Mouse (Mus musculus): ENCODE results near the gene Tmem8b. TPM values are rescaled to one million over a fixed set of nuclear protein-coding genes. Genes with fewer than 3 reads are reported as not detected.
A peak's percentile ranks its signal among the peaks of the same experiment; 100 is the strongest.

Gene Tmem8b
- polyA plus RNA-seq, 1 experiment from 2014 or later = 0.44 TPM

DNA sequence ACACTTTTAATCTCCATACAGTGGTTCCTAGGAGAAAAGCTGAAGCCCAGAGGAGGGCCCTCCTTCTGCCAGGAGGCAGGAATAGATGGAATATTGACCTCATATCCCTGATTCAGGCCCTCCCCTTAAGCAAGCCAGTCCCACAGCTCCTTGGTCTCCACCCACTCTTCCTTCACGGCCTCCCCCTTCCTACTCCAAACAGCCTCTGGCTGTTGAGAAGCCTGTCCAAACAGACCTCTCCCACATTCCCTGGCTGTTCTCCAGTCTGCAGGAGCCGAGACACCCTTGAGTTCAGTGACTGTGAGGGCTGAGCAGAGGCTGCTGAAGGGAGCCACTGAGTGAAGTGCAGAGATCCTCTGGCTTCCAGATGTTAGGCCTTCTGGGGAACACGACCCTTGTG lies 58.2 kb downstream of the Tmem8b start, which contains the start of gene Hrct1:
Gene Hrct1, plus strand, starts transcription at position 194 of the 400 bp plus-strand sequence.
- Histone ChIP-seq H3K27ac (peak within 1 kb of the TSS; percentile 50), H3K4me2 (no peak within 1 kb of the TSS), H3K9me3 (replicated peaks) (no peaks in the 10 kb centered on the region), H3K9ac (no peak within 1 kb of the TSS), H3K27me3 (replicated peaks) (no peaks in the 10 kb centered on the region; the same call in 1 of the 2 replicates), H3K36me3 (no peaks in the 10 kb centered on the region), H3K4me1 (peaks cover 56% of the 10 kb centered on the region), H3K4me3 (no peak within 1 kb of the TSS)
- 37% methylated on average over 3 of the region's 3 CpGs for WGBS (ENCODE audit: insufficient replicate concordance)
- no peak for ATAC-seq

GRCm38 (mm10) chr4:43727718-43728575 lies 59.2 kb downstream of the Tmem8b start:
- Histone ChIP-seq H3K4me3 (no peak overlapping the region), H3K9ac (no peak overlapping the region), H3K4me1 (peaks cover 62% of the 10 kb centered on the region), H3K27me3 (replicated peaks) (peaks cover 6% of the 10 kb centered on the region; the same call in 1 of the 2 replicates), H3K9me3 (replicated peaks) (no peaks in the 10 kb centered on the region), H3K36me3 (no peaks in the 10 kb centered on the region), H3K4me2 (0 out of 2 replicates have a peak overlapping the region, but pooled peaks have one; percentile 3), H3K27ac (peak overlapping the region; percentile 50)
- 43% methylated on average over 7 of the region's 7 CpGs for WGBS (ENCODE audit: insufficient replicate concordance)
- ATAC-seq = peak; percentile 53

GRCm38 (mm10) chr4:43728576-43728954 lies 59.8 kb downstream of the Tmem8b start:
- Histone ChIP-seq H3K9me3 (replicated peaks) (no peaks in the 10 kb centered on the region), H3K9ac (no peak overlapping the region), H3K4me3 (no peak overlapping the region), H3K27me3 (replicated peaks) (peaks cover 6% of the 10 kb centered on the region; the same call in 1 of the 2 replicates), H3K4me1 (peaks cover 62% of the 10 kb centered on the region), H3K4me2 (0 out of 2 replicates have a peak overlapping the region, but pooled peaks have one; percentile 3), H3K27ac (peak overlapping the region; percentile 50), H3K36me3 (no peaks in the 10 kb centered on the region)
- 18% methylated on average over 5 of the region's 5 CpGs for WGBS (ENCODE audit: insufficient replicate concordance)
- 0 out of 2 replicates have a peak, but pooled peaks have one; percentile 13 for ATAC-seq

GRCm38 (mm10) chr4:43729126-43729525 lies 60.4 kb downstream of the Tmem8b start:
- no peaks in the 10 kb centered on the region for H3K9me3 ChIP-seq (replicated peaks)
- peak overlapping the region; percentile 50 for H3K27ac ChIP-seq
- no peak overlapping the region for H3K9ac ChIP-seq
- H3K36me3 ChIP-seq = no peaks in the 10 kb centered on the region
- WGBS (ENCODE audit: insufficient replicate concordance) = 36% methylated on average over 3 of the region's 3 CpGs
- no peak for ATAC-seq
- peaks cover 6% of the 10 kb centered on the region; the same call in 1 of the 2 replicates for H3K27me3 ChIP-seq (replicated peaks)
- H3K4me2 ChIP-seq = no peak overlapping the region
- peaks cover 62% of the 10 kb centered on the region for H3K4me1 ChIP-seq
- no peak overlapping the region for H3K4me3 ChIP-seq

DNA sequence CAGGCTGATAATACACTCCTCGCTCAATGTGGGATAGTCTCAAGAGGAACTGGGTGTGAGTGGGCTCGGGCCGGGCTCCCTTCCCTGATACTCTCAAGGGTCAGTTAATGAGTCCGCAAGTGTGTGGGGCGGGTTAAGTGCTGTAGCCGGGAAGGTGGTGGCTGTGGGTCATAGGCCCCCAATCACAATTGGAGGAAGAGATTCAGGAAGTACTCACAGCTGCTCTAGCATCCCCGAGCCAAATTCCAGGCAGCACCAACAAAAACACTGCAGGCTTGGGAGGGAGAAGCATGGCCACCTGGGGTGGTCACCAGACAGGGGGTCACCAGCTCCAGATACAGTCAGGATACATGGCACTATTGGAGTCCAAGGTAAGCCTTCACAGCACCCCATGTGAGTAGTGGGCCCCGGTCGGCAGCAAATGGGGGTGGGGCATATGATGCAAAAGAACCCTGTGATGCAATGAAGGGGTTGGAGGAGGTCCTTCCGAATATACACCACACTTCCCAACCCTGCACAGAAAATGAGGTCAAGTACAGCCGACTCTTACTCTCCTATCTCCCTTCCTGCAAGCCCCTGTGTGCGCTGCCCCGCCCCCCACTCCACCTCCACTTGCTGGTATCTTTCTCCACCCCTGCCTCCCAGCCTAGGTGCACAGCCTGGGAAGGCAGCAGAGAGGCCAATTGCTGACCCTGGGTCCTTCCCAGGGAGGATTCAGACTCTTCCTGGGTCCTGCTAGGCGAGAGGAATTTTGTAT lies 61.2 kb downstream of the Tmem8b start, which contains the start of gene Spaar:
Gene Spaar, plus strand, starts transcription at position 241 of the 757 bp plus-strand sequence.
- no peak within 1 kb of the TSS for H3K9ac ChIP-seq
- peak; percentile 50 for ATAC-seq
- H3K4me2 ChIP-seq = peak within 1 kb of the TSS; percentile 45
- H3K36me3 ChIP-seq = no peaks in the 10 kb centered on the region
- peaks cover 6% of the 10 kb centered on the region; the same call in 1 of the 2 replicates for H3K27me3 ChIP-seq (replicated peaks)
- H3K9me3 ChIP-seq (replicated peaks) = no peaks in the 10 kb centered on the region
- H3K4me3 ChIP-seq = no peak within 1 kb of the TSS
- 20% methylated on average over 13 of the region's 14 CpGs for WGBS (ENCODE audit: insufficient replicate concordance)
- H3K4me1 ChIP-seq = peaks cover 62% of the 10 kb centered on the region
- peak within 1 kb of the TSS; percentile 50 for H3K27ac ChIP-seq

DNA sequence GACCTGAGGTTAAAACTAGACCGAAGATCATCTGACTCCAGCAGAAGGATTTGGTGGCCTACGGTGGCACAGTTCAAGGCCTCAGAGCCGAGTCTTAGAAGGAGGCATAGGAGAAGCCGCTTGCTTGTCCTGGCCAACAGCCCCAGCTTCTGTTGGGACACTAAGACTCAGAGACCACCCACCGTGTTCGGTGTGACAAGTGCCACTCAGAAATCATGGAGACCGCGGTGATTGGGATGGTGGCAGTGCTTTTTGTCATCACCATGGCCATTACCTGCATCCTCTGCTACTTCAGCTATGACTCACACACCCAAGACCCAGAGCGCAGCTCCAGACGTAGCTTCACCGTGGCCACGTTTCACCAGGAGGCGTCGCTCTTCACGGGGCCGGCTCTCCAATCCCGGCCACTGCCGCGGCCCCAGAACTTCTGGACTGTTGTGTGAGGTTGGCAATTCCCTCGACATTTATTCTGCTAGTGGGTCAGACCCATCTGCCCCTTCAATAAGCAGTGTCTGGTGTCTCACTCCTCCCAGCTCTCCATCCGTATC lies 62.1 kb downstream of the Tmem8b start:
- Histone ChIP-seq H3K4me1 (peaks cover 61% of the 10 kb centered on the region), H3K9ac (no peak overlapping the region), H3K9me3 (replicated peaks) (no peaks in the 10 kb centered on the region), H3K27me3 (replicated peaks) (peaks cover 6% of the 10 kb centered on the region; the same call in 1 of the 2 replicates), H3K36me3 (no peaks in the 10 kb centered on the region), H3K27ac (no peak overlapping the region), H3K4me3 (no peak overlapping the region), H3K4me2 (peak overlapping the region; percentile 45; the same call in 1 of the 2 replicates)
- ATAC-seq = no peak
- 55% methylated on average over 21 of the region's 21 CpGs for WGBS (ENCODE audit: insufficient replicate concordance)

DNA sequence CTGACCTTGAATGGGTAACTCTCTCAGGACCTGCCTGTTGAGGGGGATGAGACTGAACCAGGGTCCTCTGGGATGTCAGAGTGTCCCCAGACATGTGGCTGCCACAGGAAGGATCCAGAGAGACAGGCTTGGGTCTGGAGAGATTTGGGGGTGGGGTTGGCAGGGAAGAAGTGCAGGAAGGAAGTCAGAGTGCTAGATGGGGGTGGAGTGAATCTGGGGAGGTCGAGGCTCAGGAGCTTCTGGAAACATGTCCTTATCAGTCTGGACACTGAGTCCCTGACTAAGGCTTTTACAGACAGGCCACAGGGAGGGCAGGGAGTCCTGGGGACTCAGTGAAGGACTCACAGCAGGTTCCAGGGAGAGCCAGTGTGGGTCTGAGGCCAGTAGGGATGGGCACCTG lies 63.4 kb downstream of the Tmem8b start:
- H3K4me3 ChIP-seq = no peak overlapping the region
- H3K9ac ChIP-seq = no peak overlapping the region
- H3K27me3 ChIP-seq (replicated peaks) = peaks cover 6% of the 10 kb centered on the region; the same call in 1 of the 2 replicates
- no peak overlapping the region for H3K4me2 ChIP-seq
- ATAC-seq = no peak
- H3K9me3 ChIP-seq (replicated peaks) = no peaks in the 10 kb centered on the region
- WGBS (ENCODE audit: insufficient replicate concordance) = 5% methylated on average over 1 of the region's 1 CpGs
- no peak overlapping the region for H3K27ac ChIP-seq
- peaks cover 48% of the 10 kb centered on the region for H3K4me1 ChIP-seq
- H3K36me3 ChIP-seq = no peaks in the 10 kb centered on the region

DNA sequence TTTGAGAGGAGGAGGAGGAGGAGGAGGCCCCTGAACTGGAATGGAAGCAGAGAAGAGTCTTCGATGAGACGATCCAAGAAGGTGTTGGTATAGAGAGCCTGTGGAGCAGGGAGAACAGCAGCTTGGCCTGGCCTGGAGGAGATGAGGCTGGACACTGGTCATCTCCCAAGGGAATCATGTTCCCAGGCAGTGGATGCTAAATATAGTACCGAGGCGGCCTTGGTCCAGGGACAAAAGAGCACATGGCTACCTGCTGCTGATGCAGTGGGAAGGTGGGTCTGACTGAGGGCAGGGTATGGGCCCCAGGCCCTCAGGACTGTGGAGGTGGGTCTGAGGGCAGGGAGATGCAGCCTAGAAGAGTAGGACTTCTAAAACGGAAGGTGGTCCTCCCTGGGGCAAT lies 64.4 kb downstream of the Tmem8b start:
- Histone ChIP-seq H3K4me2 (no peak overlapping the region), H3K4me1 (peaks cover 38% of the 10 kb centered on the region), H3K9me3 (replicated peaks) (no peaks in the 10 kb centered on the region), H3K27me3 (replicated peaks) (peaks cover 6% of the 10 kb centered on the region; the same call in 1 of the 2 replicates), H3K4me3 (no peak overlapping the region), H3K27ac (no peak overlapping the region), H3K9ac (no peak overlapping the region), H3K36me3 (no peaks in the 10 kb centered on the region)
- 66% methylated on average over 5 of the region's 5 CpGs for WGBS (ENCODE audit: insufficient replicate concordance)
- no peak for ATAC-seq

- WGBS (ENCODE audit: insufficient replicate concordance) = 63% methylated on average over 6 of the region's 6 CpGs
- Histone ChIP-seq H3K27ac (no peak overlapping the region), H3K36me3 (no peaks in the 10 kb centered on the region), H3K4me1 (peaks cover 5% of the 10 kb centered on the region), H3K9me3 (replicated peaks) (no peaks in the 10 kb centered on the region), H3K4me3 (no peak overlapping the region), H3K9ac (no peak overlapping the region), H3K4me2 (no peak overlapping the region), H3K27me3 (replicated peaks) (peaks cover 5% of the 10 kb centered on the region; the same call in 1 of the 2 replicates)
- ATAC-seq = no peak
These were observed 68.4 kb downstream of the Tmem8b start for GRCm38 (mm10) chr4:43737144-43737543.

GRCm38 (mm10) chr4:43738989-43739674 lies 70.4 kb downstream of the Tmem8b start:
- ATAC-seq = no peak
- no peaks in the 10 kb centered on the region for H3K36me3 ChIP-seq
- no peak overlapping the region for H3K9ac ChIP-seq
- H3K4me3 ChIP-seq = no peak overlapping the region
- no peak overlapping the region for H3K4me2 ChIP-seq
- 59% methylated on average over 8 of the region's 8 CpGs for WGBS (ENCODE audit: insufficient replicate concordance)
- no peaks in the 10 kb centered on the region for H3K9me3 ChIP-seq (replicated peaks)
- no peaks in the 10 kb centered on the region for H3K4me1 ChIP-seq
- H3K27me3 ChIP-seq (replicated peaks) = no peaks in the 10 kb centered on the region
- H3K27ac ChIP-seq = no peak overlapping the region

DNA sequence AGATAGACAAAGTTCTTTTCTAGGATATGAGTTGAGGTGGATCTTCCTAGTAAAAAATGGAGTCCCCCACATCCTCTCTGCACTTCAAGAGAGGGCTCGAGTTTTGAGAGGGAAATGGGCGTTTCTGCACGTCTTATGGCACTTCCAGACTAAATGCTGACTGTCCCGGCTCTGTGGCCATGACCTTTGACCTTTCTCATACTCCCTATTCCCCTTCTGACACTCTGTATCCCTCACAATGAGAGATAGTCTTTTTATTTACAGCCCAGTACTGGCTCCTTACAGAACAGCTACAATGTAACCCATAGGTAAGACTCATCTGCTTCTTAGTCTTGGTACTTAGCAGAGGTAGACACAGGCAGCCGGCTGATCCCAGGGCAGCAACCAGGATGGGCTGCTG lies 72.8 kb downstream of the Tmem8b start:
- no peak overlapping the region for H3K4me2 ChIP-seq
- H3K4me1 ChIP-seq = 0 out of 2 replicates have a peak, but pooled peaks cover under 1% of the 10 kb centered on the region
- H3K27ac ChIP-seq = no peak overlapping the region
- WGBS (ENCODE audit: insufficient replicate concordance) = 57% methylated on average over 5 of the region's 5 CpGs
- no peak overlapping the region for H3K4me3 ChIP-seq
- no peaks in the 10 kb centered on the region for H3K9me3 ChIP-seq (replicated peaks)
- no peak for ATAC-seq
- H3K36me3 ChIP-seq = no peaks in the 10 kb centered on the region
- H3K9ac ChIP-seq = no peak overlapping the region
- H3K27me3 ChIP-seq (replicated peaks) = no peaks in the 10 kb centered on the region
